Mouse (Mus musculus) kidney, postnatal 14 days (tissue): ENCODE results near the gene Arhgap18.

Source experiments
- DNase-seq: peaks from one replicate; pipeline ENCODE4 v3.0.0; 2022; ENCODE audit warnings: mixed read lengths

Arhgap18 gene

DNA sequence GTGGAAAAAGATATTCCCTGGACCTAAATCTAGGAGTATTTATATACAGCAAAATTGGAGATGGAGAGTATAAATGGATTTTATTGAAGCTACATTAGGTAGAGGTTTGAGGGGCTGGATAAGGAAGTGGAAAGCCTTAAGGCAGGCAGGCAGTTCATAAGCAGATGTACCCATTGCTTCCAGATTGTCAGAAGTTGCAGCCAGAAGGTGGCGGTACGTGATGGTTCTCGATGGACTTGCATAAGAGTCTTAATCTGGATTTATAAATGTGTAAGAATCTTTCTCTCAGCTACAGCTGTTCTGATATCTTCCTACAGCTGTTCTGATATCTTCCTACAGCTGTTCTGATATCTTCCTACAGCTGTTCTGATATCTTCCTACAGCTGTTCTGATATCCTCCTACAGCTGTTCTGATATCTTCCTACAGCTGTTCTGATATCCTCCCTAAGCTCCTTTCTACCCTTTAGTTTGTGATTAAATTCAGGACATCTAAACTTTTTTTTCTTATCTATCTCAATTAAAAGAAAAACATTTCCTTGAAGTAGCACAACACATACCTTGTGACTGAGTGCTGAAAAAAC lies 79.5 kb downstream of the Arhgap18 start:
- DNase-seq = no peak

DNA sequence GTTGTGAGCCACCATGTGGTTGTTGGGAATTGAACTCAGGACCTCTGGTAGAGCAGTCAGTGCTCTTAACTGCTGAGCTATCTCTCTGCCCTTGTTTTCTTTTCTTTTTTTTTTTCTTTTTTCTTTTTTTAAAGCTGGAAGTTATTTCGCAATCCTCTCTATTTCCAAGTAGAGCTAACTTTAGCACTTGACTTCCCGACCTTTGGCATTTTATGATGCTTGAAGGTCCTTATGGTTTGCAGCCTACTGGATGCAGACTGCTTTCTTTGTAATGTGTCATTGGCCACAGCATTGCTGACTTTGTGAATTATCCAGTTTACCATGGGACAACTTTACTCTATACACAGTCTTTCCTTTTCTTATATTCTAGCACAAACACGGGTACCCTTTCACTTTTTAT lies 80.2 kb downstream of the Arhgap18 start:
- DNase-seq = peak; percentile 26

DNA sequence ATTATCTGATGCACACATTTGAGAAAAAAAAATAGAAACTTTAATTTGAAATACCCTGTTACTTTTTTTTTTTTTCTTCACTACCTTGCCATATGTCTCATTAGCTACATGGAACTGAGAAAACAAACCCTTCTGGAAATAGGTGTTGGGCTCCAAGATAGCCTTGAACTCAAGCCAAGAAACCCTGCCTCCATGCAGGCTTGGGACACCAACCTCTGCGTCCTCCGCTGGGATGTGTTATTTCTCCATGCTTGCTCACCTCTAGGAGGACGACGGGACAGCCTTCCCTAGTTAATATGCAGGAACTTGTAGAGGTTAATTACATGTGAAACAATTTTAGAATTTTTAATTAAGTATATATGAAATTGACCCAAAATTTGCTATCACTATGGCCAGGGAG lies 96.1 kb downstream of the Arhgap18 start:
- DNase-seq = no peak

DNA sequence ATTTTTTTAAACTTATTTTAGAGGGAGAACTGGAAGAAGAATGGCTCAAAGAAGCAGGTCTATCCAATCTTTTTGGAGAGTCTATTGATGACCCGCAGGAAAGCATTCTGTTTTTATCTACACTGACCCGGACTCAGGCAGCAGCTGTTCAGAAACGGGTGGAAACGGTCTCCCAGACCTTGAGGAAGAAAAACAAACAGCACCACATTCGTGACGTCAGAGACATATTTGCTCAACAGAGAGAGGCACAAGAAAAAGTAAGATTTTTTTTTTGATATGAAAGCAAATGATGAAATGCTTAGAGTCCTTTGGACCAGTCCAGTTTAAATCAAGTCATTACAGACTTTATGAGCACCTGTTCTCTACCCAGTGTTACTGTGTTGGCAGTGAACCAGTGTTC lies 96.6 kb downstream of the Arhgap18 start:
- DNase-seq = no peak

DNA sequence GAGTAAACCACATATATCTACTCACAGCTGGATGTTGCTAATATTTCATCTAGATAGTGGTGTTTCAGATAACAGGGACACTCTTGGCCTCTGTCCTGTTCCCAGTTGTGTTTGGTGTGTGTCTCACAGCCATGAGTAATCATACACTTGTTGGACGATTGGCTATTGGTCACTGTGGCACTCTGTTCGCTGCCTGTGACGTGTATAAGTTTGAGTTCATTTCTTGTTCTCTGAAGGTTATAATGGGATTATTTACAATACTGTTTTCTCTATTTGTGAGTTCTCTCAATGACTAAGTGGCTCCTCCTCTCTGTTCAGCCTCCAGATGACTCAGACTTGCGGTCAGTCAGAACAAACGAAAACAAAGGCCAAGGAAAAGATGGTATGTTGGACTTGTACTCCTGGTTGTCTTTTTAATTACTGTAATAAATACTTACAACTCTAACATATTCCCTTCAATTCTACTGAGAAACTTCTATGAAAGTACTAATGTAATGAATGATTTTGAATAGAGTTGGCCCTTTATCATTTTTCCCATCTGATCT lies 101.4 kb downstream of the Arhgap18 start:
- no peak for DNase-seq

DNA sequence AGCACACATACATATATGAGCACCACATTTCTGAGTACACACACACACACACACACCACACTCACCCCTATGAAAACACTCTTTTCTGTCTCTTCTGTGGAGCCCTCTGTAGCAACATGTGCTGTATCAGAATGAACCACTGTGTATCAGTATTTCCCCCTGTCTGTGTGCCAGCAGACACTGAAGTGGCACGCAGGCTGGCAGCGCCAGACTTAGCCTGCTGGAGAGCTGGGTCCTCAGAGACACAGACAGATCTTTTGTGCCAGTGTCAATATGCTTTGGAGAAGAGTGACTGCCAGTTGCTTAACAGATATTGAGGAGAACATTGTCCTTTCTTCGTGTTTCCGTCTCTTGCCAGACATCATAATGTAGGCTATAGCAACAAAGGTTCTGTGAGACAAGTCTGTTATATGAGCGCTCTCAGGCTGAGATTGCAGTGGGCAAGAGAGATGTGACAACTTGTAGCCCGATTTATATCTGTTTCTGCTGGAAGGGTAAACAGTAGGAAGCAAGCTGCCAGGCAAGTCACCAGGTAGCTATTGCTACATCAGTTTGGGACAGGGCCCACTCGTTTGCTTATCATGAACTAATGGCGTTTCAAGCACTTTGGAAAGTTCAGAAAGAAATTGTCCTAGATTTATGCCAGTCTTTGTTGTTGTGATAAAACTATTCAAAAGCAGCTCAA lies 102.8 kb downstream of the Arhgap18 start:
- no peak for DNase-seq

DNA sequence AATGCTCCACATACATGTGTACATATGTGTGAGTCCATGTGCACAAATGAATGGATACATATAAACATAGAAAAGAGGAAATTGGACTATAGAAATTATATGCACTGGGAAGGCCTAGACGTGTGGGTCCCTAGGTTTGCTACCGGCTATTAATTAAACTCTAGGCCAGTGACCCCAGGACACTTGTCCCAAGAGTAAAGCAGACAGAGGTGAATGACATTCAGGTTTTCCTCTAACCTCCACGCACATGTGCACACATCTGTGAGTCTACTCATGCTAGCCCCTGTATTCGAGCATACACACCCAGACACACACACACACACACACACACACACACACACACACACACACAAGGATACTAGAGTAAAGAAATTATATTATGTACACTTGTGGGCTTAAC lies 104.4 kb downstream of the Arhgap18 start:
- no peak for DNase-seq

DNA sequence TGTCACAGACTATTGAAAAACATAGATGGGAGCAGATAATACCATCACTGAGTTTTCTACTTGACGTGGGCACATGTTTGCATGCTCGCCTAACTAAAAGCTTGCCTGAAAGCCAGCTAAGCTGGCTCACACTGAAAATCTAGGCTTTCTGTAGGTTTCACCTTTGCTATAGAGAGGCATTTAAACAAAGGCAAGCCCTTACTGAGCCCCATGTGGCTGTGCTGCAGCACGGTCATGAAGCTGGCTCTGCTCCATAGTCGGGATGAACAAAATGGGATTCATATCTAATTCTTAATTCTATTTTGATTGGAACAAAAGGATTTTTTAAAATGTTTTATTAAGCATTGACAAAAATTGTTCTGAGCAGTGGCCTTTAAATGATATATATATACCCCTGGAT lies 105.3 kb downstream of the Arhgap18 start:
- DNase-seq = no peak

DNA sequence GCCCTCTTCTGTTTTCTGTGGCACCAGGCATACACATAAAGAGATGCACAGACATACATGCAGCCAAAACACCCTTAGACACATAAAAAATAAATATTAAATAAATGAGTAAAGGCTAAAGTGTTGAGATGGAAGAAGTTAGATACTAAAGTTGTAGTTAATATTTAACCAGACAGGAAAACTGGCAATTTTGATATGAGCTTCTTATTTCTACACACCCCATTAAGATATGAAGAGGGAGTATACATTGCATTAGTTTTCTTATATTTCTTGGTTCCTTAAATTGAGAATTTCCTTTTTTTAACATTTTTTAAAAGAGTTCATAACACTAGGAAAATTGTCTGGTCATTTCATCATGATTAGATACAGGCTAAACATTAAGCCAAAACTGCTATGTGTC lies 108.0 kb downstream of the Arhgap18 start:
- no peak for DNase-seq

DNA sequence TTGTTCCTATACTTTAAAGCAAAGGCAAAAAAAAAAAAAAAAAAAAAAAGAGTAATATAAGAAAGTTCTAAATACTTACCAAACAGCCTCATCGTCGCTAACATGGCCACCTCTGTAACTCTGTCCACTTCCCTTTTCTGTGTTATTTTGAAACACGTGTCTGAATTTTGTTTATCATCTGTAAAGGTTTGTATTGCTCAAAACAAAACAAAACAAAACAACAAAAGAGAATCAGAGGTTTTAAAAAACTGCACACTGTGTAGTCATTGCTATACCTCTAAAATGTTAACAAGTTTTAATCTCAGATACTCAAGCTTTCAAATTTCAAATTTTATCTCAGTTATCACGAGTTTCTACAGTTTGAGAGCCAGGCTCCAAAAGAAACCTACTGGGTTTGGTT lies 109.0 kb downstream of the Arhgap18 start:
- DNase-seq = no peak

DNA sequence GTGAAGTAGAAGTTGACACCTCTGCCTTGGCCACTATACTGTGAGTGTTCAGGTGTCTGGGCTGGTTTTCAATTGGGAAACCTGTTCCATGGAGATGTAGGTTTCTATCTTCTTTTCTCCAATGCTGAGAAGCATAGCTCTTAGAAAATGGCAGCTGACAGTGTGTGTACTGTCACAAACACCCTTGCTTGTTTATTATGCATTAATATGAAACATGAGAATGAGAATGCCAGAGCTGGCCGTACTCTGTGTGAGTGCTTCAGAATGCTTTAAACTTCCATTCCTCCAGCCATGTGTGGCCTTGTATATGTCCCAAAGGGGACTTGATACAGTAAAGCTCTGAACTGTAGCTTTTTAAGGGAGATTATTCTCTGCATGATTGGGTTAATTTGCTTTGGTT lies 110.8 kb downstream of the Arhgap18 start:
- DNase-seq = no peak

DNA sequence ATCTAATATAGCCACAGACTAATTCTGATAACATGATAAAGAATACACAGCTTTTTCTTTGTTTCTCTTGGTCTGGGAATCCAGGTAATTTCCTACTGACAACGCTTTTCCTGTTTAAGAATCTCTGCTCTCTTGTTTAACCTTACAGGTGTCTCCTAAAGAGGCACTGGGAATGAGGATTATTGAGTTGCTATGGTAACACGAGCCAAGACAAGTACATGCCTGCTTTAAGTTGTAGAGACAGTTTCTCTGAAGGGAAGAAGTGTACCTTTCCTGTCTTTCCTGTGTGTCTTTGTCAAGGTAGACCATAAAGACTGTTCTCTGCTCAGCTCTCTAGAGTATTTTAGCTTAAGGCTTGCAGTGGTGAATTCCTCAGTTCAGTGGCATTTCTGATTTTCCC lies 117.6 kb downstream of the Arhgap18 start:
- DNase-seq = no peak

DNA sequence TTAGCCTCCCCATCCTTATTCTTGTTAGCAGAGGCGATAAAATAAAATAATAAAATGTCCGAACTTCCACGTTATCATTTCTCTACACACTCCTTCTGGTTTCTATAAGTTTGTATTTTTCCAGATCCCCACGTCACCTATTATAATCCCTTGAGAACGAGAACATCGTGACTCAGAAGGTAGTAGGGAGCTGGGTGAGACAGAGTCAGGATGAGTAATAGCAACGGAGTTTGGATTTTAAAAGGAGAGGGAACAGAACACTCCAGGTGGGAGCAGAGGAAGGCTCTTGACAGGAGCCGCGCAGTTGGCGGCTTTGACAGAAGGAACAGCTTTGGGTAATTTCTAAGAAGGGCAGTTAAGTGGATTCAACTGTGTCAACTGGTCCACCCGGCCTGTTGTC lies 124.1 kb downstream of the Arhgap18 start:
- no peak for DNase-seq

DNA sequence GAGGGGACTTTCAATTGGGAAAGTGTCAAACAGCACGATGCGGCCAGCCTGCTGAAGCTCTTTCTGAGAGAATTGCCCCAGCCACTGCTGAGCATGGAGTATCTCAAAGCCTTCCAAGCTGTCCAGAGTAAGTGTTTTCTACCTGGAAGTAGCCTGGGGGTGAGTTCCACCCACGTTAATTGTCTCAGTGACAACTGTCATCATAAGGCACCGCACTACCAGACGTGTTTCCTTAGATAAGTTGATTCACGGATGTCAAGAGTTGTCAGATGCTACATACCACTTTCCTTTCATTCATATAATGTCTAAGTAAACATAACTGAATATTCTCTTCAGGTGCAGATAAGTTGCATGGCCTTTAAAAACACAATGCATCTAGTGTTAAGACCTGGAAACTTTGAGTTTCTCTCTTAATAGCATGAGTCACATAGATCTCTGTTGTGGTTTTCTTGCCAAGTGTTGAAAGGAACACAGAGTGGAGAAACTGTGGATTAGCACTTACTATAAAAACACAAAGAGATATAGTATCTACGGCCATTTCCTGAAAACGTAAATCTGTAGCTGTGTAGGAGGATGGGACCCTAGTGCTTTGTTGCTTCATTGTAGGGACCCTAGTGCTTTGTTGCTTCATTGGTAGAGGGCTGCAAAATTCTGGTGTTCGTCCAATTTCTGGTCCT lies 125.8 kb downstream of the Arhgap18 start:
- DNase-seq = no peak

DNA sequence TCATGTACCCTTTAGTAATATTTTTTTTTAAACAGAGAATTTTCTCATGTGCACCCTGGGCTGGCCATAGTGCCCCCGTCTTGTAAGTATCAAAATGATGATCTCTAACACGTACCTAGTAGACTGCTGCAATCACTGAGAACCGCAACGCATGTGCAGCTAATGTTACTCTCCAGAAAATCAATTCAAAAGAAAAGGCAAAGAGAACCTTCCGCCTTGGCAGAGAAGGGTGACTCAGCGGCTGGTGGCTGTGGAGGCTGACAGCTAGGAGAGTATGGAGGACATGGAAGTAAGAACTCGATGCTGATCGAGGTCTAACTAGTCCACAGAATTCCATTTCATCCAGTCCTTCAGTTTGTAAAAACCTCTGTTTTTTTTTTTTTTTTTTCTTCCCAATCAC lies 131.7 kb downstream of the Arhgap18 start:
- DNase-seq = no peak

DNA sequence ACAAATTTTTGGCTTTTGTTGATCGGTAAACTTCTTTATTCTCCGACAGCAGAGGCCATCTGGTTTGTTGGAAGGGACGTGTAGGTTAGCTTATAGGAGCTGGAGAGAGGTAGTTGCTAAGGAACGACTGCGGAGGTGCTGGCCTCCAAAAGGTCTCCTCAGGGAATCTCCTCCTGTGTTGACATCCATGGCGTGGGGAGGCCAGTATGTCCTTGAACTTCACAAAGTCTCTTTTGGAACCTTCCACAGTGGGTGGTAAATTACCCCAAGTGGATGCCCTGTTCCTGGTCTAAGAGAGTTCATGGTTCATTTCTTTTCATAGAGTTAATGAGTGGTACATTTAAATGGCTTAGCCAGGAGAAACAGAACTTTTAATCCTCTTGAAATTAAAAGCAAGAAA lies 136.0 kb downstream of the Arhgap18 start:
- DNase-seq = peak; percentile 8

DNA sequence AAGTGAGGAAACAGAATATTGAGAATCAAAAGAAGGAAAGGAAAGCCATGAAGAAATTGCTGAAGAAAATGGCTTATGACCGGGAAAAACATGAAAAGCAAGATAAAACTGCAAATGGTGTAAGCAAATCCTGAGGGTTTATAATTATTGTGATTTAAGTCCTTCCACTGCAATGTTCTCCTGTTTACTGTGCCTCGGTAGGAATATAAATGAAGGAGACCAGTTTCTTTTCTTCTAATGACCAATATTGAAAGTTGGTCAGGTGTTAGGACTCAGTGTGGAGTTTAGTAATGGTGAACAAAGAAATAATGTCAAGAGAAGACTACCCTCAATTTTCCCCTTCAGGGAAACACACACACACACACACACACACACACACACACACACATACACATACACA lies 136.5 kb downstream of the Arhgap18 start:
- no peak for DNase-seq

DNA sequence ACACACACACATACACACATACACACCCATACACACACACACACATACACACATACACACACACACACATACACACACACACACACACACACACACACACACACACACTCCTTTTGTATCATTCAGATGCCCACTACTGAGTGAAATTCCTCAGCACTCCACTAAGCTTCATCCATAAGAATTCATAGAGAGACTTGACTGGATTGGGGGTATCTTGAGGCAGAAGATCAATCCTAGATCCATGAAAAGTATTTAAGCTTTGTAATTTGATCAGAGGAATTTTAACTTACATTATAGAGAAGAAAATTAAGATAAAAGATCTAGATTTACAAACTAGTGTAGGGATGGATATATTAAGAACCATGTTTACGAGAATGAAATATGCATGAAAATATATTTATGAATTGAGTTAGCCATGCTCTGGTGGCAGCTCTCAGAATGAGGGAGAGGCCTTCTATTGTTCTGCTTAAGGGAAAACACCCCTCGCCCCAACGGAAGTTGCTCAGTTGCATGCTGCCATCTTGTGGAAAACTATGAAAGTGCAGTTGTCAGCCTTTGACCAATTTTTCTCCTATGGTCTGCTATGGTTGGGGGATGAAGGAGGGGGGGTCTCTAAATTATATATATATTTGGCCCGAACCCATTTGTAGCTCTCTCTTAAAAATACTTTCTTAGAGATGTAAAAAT lies 137.2 kb downstream of the Arhgap18 start:
- peak; percentile 67 for DNase-seq

DNA sequence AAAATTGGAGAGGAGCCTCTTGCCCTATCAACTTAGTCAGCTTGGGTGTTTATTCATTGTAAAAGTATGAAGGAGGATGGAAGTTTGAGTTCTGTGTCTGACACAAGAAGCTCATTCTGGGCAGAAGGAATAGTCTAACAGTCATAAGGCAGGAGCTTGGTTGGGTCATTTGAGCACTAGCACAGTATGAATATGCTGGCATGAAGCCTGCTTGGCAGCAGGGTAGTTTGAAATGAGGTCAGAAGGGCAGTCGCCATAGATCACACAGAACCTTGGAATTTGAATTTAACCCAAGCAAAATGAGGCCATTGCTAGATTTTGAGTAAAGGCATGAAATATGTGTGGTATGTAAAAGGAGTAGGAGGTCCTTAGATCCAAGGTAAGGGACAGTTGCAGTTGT lies 139.9 kb downstream of the Arhgap18 start:
- DNase-seq = peak; percentile 60

DNA sequence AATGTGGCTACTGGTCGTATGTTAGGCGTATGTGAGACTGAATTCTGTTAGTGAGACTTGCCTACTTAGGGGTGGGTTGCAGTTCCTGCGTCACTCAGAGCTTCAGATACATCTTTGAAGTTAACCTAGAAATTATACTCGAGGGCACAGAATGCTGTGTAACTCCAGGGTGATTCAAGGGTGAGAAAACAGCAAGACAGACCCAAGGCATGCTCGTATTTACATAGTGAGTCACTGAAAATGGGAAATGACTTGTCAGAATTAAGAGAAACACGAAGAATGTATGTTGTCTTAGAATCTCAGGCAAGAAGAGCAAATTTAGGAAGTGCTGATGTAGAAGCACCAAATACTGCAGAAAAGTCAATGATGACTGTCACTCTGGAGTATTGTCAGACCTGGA lies 142.5 kb downstream of the Arhgap18 start:
- no peak for DNase-seq

DNA sequence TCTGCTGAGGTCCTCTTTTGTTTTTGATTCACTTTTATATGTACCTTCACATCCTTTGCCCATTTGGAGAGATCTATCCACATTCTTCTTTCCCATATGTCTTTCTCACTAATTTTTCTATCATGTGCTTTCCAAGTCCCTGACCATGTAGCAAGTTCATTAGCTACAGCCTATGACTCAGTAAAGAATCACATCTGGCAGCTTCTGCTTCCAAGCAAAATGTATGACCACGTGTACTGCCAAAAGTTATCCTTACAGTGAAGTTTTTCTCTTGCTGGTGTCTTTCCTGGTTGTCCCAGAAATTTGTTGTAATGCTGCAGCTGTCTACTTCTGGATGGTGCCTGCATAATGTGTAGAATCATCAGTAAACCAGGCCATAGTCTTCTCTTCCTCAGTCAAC lies 147.2 kb downstream of the Arhgap18 start:
- DNase-seq = no peak

DNA sequence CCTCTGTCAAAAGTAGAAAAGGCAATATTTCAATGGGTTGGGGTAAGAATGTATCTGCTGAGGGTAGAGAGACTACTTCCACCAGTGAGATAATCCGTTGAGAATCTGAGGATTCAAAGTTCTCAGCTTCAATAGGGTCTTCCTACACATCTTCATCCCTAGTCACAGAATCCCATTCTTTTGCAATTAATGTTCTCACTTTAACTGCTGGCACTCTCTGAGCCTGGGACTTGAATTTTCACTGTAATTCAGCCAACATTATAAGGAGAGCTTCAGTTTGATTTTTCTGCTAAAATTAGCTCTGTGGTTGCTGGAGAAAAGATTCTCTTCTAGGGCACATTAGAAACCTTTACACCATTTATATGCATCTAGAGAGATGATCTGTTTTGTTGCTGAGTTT lies 150.6 kb downstream of the Arhgap18 start:
- no peak for DNase-seq

DNA sequence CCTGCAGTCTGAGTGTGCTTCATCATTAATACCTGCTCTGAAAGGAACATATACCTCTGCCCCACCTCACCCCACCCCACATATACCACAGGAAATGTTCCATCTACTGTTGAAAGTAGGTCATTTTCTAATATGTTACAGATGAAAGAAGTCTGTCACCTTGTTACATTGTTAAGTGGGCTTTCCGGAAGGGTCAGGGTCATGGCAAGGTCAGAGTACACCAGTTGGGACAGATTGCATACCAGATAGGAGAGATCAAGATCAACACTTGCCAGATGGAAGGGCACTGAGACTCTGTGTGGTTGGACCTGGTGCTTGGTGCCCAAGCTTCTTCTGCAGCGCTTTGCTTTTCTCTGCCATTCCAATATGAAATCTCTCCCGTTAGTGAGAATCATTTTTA lies 158.0 kb downstream of the Arhgap18 start:
- DNase-seq = no peak
